Mouse (Mus musculus) cerebellum, adult 11-12 months (tissue): ENCODE measurements around the gene 2610318N02Rik.
A peak's percentile ranks its signal among the peaks of the same experiment; 100 is the strongest.
"Not testable (repeated sequence)": the region's sequence is repeated elsewhere in the genome, so short reads cannot be mapped to it uniquely, and the experiment has no call there.

Source experiments
- DNase-seq: peaks from one replicate; pipeline ENCODE4 v3.0.0; 2022

The 2610318N02Rik gene

GRCm38 (mm10) chr16:17124871-17125520, at the start of gene 2610318N02Rik:
Gene 2610318N02Rik, minus strand, starts transcription at chr16:17125167.
- DNase-seq = peak; percentile 59

GRCm38 (mm10) chr16:17168049-17168448, 43.1 kb upstream of the 2610318N02Rik start:
- DNase-seq = no peak

GRCm38 (mm10) chr16:17167179-17167578, 42.2 kb upstream of the 2610318N02Rik start:
- no peak for DNase-seq

- DNase-seq = not testable (repeated sequence)
Measured at GRCm38 (mm10) chr16:17165478-17165877, 40.5 kb upstream of the 2610318N02Rik start.

- DNase-seq = no peak
Measured at GRCm38 (mm10) chr16:17154346-17154745, 29.4 kb upstream of the 2610318N02Rik start.

- DNase-seq = no peak
Measured at GRCm38 (mm10) chr16:17151874-17152273, 26.9 kb upstream of the 2610318N02Rik start.

GRCm38 (mm10) chr16:17150520-17151258, 25.7 kb upstream of the 2610318N02Rik start:
- DNase-seq = no peak

GRCm38 (mm10) chr16:17148084-17148483, 23.1 kb upstream of the 2610318N02Rik start:
- DNase-seq = peak; percentile 43

GRCm38 (mm10) chr16:17147391-17147929, 22.5 kb upstream of the 2610318N02Rik start:
- peak; percentile 33 for DNase-seq

GRCm38 (mm10) chr16:17146772-17147235, 21.8 kb upstream of the 2610318N02Rik start, which contains the start of gene Ccdc116:
Gene Ccdc116, minus strand, starts transcription at chr16:17147229.
- DNase-seq = peak; percentile 85

- no peak for DNase-seq
Measured at GRCm38 (mm10) chr16:17144339-17144738, 19.4 kb upstream of the 2610318N02Rik start, which contains the start of gene Ydjc. Gene Ydjc, plus strand, starts transcription at chr16:17144621.

GRCm38 (mm10) chr16:17137355-17137754, 12.4 kb upstream of the 2610318N02Rik start:
- DNase-seq = no peak

GRCm38 (mm10) chr16:17132906-17133200, 7.9 kb upstream of the 2610318N02Rik start:
- no peak for DNase-seq

- DNase-seq = peak; percentile 97
Measured at GRCm38 (mm10) chr16:17132089-17132905, 7.3 kb upstream of the 2610318N02Rik start, which contains the start of gene Sdf2l1. Gene Sdf2l1, minus strand, starts transcription at chr16:17132383.

GRCm38 (mm10) chr16:17131191-17132088, 6.5 kb upstream of the 2610318N02Rik start:
- peak; percentile 45 for DNase-seq

- DNase-seq = no peak
Measured at GRCm38 (mm10) chr16:17127292-17127691, 2.3 kb upstream of the 2610318N02Rik start.

- DNase-seq = no peak
Measured at GRCm38 (mm10) chr16:17124119-17124870, 672 bp downstream of the 2610318N02Rik start.

GRCm38 (mm10) chr16:17121569-17121968, 3.4 kb downstream of the 2610318N02Rik start:
- DNase-seq = no peak

- DNase-seq = no peak
Measured at GRCm38 (mm10) chr16:17117309-17117799, 7.6 kb downstream of the 2610318N02Rik start.
